Mouse (Mus musculus) mouse embryonic stem cell (cell line): ENCODE data around the gene Olfr109.

ENCODE experiments used
- in situ Hi-C, 2 experiments: fragments of 300-500 bp; cut with MboI; formaldehyde crosslinking; loops; 1 replicate in 1 of 2; 3 replicates in 1 of 2; pipeline ENCODE4 v1.14.3; 2019 to 2020; ENCODE audit warnings: low sequenced_read_pairs in 2 of 2, low pct_unique_long_range_greater_than_20kb in 1 of 2, mixed read lengths in 1 of 2; ENCODE audit not compliant: unreplicated experiment in 1 of 2

Gene Olfr109

DNA sequence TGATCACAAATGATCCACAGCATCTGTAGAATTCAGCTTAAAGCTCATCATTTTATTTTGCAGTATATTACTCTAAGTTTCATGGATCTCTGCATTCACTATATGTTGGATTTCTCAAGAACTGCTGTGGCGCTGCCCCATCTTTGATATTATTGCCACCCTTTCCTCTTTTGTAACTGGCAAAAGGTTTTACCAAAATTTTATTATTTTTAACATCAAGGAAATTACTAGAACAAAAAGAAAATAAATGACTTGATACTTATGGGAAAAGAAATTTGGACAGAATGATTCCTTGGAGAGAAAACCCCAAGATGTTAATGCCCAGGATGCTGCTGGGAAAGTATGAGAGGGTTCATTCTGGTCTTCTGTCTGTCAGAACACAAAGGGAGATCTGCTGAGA lies at the start of gene Olfr109:
Gene Olfr109 (plus strand): TSS at position 301 of the 400 bp plus-strand sequence.
- in situ Hi-C loops = no loop called here

DNA sequence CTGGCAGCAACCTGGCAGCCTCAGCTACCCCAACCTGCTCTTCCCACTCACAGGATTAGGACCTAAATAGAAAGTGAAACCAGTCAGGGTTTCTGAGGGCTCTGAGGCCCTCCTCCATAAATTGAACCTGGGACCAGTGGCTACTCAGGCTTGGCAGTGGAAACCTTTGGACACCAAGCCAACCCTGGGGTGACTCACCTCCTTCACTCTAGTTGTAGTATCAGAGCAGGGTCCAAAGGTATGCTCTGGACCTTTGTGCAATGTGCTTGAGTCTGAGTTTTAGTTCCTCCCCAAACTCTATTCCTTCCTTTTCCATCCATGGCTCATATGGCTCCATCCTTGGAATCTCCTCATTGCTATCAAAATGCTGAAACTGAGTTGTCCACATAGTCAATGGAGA lies 45.3 kb upstream of the Olfr109 start:
- in situ Hi-C loops = no loop called here

DNA sequence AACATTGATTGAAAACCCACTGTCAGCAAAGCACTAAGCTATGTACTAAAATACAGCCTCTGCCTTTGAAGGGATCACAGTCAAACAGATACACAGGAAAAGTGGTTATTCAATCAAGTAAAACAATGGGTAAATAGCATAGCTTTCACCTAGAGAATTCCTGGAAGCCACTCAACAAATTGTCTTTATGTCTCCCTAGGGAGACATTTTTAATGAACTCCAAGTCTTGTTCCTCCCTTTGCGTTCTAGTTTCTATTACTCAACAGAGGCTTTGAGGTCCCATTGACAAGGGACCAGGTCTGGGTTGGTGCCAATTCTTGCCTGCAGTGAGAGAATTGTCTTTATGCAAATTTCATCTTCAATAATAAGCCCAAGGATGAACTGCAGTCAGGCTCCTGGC lies 13.5 kb upstream of the Olfr109 start, which contains the start of gene Olfr108:
Gene Olfr108 (plus strand): TSS at position 301 of the 400 bp plus-strand sequence.
- in situ Hi-C loops = no loop called here

DNA sequence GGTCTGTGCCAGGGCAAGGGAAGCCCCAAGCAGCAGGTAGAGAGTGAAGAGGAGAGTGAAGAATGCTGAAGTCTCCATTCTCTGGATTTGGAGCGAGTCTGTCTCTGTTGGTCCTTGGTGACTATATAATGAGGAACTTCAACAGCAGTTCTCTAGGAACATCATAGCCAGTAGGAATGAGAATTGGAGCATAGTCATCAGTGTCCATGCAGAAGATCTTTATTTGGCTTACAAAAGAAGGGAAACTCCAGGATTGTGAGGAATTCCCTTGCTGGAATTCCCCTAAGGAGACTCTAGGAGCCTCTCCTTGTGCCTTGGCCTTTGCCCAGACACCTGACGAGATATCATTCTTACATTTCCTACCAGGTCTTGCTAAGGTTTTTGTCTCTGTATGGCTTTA lies 24.7 kb downstream of the Olfr109 start, which contains the start of gene H2-M2:
Gene H2-M2 (minus strand): TSS at position 101 of the 400 bp plus-strand sequence.
- in situ Hi-C loops = no loop called here

DNA sequence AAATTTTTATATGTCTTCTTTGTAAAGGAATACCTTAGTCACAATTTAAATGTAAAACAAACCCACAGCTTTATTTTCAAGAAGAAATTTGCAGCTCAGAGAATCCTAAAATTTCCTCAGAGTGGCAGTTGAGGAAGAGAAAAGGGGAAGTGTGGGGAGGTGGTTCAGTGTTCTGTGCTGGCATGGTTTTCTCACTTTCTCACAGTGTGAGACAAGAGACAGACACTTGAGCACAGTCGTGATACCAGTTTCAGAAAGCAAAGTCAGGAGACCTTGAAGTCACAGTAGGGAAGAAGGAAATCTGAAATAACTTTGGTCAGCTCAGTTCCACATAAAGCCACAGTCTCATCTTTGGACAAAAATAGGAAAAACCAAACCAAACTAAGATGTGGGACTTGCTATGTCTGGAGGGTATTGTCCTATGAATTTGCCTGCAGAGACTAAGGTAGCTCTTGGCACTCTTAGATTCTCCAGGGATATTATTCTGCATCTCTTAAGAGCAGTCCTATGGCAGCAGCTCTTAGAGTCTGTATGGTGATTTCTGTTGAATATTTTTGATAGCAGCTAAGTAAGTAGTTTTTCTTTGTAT lies 33.3 kb downstream of the Olfr109 start, which contains the start of gene Olfr110:
Gene Olfr110 (plus strand): TSS at position 539 of the 589 bp plus-strand sequence.
- in situ Hi-C loops = no loop called here

DNA sequence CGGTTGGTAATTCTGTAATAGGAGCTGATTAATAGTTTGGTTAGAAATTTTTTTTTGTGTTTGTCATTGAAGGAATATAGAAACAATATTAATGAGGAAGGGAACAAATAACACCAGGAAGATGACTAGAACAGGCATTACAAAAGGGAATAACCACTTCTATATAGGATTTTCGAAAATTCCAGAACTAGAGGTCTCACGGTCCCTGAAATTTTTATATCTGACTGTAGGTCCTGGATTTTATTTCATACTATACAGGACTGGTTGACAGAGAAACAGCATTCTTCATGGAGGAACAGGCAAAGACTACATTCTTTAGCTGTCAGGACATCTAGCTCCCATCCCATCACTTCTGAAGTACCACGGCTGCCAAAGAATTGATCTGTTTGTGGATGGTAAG lies 49.0 kb downstream of the Olfr109 start, which contains the start of gene Olfr111:
Gene Olfr111 (plus strand): TSS at position 301 of the 400 bp plus-strand sequence.
- in situ Hi-C loops = no loop called here
